Mouse (Mus musculus) kidney, adult 18-20 months (tissue): ENCODE data around the gene Gm2075.
"Not testable (repeated sequence)": the region's sequence is repeated elsewhere in the genome, so short reads cannot be mapped to it uniquely, and the experiment has no call there.

ENCODE experiments used
- DNase-seq: peaks from one replicate; pipeline ENCODE4 v3.0.0; 2021

Gene Gm2075

DNA sequence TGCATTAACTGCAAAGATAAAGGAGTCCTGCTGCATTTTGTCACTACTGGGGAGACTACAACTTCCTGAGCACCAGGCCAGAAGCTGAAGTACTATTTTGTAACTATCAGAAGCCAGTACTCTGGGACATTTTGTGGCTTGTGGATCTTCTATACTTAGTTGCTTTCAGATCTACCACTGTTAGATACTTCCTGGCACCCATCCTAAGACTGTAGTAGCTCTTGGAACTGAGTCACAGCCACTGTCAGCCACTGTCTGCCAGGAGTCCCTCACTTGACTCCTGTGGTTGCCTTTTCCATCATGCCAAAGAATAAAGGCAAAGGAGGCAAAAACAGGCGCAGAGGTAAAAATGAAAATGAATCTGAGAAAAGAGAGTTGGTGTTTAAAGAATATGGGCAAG, at the start of gene Gm2075:
Gene Gm2075, plus strand, starts transcription at position 301 of the 400 bp plus-strand sequence.
- DNase-seq = not testable (repeated sequence)

DNA sequence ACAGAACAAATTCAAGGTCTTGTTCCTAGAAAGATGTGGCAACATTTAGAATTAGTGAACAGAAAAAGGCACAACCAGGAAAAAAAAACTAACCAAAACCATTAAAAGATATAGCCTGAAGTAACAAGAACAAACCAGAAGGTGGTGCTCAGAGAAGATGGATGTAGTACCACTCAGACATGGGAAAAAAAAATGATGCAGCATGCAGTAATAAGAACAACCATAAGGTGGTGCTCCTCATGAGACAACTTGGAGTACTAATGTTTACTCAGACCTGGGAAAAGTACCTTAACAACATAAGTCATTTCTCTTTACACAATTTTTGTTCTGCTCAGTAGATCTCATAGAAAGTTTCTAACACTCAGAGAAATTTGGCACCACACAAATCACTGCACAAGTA, 27.6 kb upstream of the Gm2075 start:
- DNase-seq = not testable (repeated sequence)

DNA sequence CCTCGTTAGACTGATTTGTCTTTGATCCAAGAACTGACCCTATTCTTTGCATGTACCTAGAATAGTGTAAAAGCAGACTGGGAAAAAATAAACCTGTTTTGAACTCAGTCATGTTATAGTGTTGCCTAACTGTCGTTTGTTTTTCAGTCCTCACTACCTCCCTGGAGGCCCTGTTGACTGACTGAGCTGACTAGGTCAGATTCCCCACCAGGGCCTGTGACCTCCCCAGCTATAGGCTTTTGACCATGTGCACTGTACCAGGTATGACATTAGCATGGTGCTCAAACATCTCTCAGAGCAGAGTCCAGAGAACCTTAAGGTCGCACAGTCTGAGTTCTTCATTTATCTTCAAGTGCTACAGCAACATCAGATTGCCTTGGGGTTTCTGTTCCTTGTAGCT, 7.5 kb upstream of the Gm2075 start:
- DNase-seq = not testable (repeated sequence)

DNA sequence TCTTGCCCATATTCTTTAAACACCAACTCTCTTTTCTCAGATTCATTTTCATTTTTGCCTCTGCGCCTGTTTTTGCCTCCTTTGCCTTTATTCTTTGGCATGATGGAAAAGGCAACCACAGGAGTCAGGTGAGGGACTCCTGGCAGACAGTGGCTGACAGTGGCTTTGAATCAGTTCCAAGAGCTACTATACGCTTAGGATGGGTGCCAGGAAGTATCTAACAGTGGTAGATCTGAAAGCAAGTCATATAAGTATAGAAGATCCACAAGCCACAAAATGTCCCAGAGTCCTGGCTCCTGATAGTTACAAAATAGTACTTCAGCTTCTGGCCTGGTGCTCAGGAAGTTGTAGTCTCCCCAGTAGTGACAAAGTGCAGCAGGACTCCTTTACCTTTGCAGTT, 7.0 kb downstream of the Gm2075 start, which contains the start of gene Gm6803:
Gene Gm6803, minus strand, starts transcription at position 101 of the 400 bp plus-strand sequence.
- DNase-seq = not testable (repeated sequence)

DNA sequence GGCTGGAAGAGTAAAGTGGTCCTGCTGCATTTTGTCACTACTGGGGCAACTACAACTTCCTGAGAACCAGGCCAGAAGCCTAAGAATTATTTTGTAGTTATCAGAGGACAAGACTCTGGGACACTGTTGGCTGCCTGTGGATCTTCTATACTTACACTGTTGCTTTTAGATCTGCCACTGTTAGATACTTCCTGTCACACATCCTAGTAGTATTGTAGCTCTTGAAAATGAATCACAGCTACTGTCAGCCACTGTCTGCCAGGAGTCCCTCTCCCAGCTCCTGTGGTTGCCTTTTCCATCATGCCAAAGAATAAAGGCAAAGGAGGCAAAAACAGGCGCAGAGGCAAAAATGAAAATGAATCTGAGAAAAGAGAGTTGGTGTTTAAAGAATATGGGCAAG, 15.1 kb downstream of the Gm2075 start, which contains the start of gene Gm2056:
Gene Gm2056, plus strand, starts transcription at position 301 of the 400 bp plus-strand sequence.
- DNase-seq = not testable (repeated sequence)

DNA sequence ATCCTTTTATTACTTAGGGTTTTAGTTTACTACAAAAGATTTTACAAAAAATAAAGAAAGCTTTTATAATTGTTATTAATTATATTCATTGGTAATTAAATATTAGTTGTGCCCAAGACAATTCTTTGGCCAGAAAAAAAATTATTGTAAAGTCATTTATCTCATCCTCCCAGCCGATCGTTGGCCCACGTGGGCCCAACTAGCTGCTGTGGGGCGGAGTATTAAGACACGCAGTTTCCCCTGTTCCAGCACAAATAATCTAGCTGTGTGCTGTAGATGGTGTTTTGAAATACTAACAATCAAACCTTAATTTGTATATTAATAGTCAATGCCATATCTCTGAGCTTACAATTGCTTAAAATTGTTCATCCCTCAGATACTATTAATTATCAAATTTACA, 20.6 kb downstream of the Gm2075 start:
- DNase-seq = not testable (repeated sequence)

DNA sequence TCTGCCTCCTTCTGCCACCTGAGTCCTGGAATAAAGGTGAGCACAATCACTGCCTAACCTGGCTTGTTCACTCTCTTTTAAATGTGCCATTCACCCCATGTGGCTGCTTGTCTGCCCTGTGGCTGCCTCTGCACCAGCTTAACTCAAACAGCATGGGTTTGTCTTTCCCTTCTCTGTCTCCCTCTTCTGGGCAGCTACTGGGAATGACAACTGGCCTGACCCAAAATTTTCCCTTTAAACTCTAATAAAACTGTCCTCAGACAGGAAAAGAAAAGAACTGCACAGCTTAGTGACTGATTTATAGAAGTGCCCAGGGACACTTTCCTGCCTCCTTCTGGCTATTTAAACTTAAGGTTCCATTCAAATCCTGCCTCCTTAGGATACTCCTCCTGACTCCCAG, 27.4 kb downstream of the Gm2075 start:
- not testable (repeated sequence) for DNase-seq

DNA sequence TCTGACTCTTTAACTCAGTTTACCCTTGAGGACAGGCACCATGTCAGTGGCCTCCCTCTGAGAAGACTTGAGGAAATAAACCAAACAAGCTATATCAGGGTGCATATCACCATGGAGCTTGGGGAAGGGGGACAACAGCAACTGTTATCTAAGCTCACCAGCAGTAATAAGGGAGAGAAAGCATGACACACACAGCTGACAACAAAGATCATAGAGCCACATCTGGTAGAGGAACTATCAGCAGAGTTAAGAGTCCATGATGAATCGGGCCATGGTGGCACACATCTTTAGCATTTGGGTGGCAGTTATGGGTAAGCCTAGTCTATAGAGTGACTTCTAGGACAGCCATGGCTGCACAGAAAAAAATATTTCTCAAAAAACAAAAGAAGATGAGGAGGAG, 28.1 kb downstream of the Gm2075 start:
- not testable (repeated sequence) for DNase-seq

DNA sequence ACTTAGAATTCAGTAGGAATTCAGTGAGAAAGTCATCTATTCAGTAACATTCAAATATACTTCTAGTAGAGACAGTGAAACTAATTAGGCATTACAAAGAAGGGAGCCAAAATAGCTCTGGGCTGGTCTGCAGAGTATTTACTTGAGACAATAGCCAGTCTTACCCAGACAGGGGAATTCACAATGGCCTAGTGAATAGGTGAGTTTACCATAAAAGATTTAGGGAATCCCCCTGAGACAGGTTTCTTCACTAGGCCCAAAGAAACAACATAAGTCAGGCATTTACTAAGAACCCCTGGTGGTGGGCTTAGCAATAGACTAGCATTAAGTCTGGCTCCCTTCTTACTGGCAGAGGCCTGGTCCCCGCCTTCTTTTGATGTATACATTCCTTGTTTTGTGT, 33.6 kb downstream of the Gm2075 start:
- not testable (repeated sequence) for DNase-seq
